Mouse (Mus musculus): ENCODE results near the gene 4930519P11Rik. TPM values are rescaled to one million over a fixed set of nuclear protein-coding genes. Genes with fewer than 3 reads are reported as not detected.

The 4930519P11Rik gene
- total and polyA plus RNA-seq, 3 experiments: not detected

- dilution Hi-C loops (cut with MboI; ENCODE audit: extremely low pct_ligation_motif_present, extremely low pct_unique_long_range_greater_than_20kb, low sequenced_read_pairs): no loop called here
- H3K4me2 ChIP-seq (ENCODE audit: insufficient read depth, low read depth, poor library complexity, severe bottlenecking): peak overlapping the region; percentile 91; the same call in 1 of the 2 replicates
- H3K36me3 ChIP-seq (replicated peaks in 1 of 2; ENCODE audit: control insufficient read depth in 1 of 2, insufficient read depth in 1 of 2, low read length in 1 of 2): peaks cover 19 to 44% of the 10 kb centered on the region in 2 experiments
- no peak overlapping the region for H3K4me3 ChIP-seq (replicated peaks in 1 of 3; ENCODE audit: low read depth in 2 of 3, low read length in 2 of 3, poor library complexity in 1 of 3)
- peaks cover 10 to 42% of the 10 kb centered on the region in 2 experiments for H3K4me1 ChIP-seq (ENCODE audit: control insufficient read depth in 1 of 2, insufficient read depth in 2 of 2)
- H3K9me3 ChIP-seq (replicated peaks; ENCODE audit: low read length): no peaks in the 10 kb centered on the region
- H3K27me3 ChIP-seq (replicated peaks): no peaks in the 10 kb centered on the region
- TF ChIP-seq JUN (IDR thresholded peaks at IDR 0.05; ENCODE audit: insufficient read depth, low read depth, low read length): no peak
- TF ChIP-seq CHD2 (IDR thresholded peaks at IDR 0.05; ENCODE audit: low read length): no peak
- no peak for TF ChIP-seq POLR2AphosphoS2 (IDR thresholded peaks at IDR 0.05; ENCODE audit: low read depth, low read length)
- no peak for TF ChIP-seq NELFE (IDR thresholded peaks at IDR 0.05; ENCODE audit: low read depth, low read length)
- no peak for TF ChIP-seq SIN3A (IDR thresholded peaks at IDR 0.05; ENCODE audit: low read length)
- TF ChIP-seq IRF4 (IDR thresholded peaks at IDR 0.05; ENCODE audit: low read depth, low read length): no peak
- no peak for TF ChIP-seq HCFC1 (IDR thresholded peaks at IDR 0.05; ENCODE audit: low read depth, low read length)
- no peak for TF ChIP-seq GABPA (IDR thresholded peaks at IDR 0.05; ENCODE audit: insufficient replicate concordance, low read depth, low read length)
- TF ChIP-seq CHD1 (IDR thresholded peaks at IDR 0.05; ENCODE audit: low read depth, low read length): no peak
- TF ChIP-seq ZNF384 (IDR thresholded peaks at IDR 0.05; ENCODE audit: low read depth, low read length): no peak
- no peak for TF ChIP-seq E2F4 (IDR thresholded peaks at IDR 0.05; ENCODE audit: insufficient replicate concordance, low read depth, low read length)
- TF ChIP-seq MEF2A (IDR thresholded peaks at IDR 0.05; ENCODE audit: borderline replicate concordance, low read depth, low read length): no peak
- no peak for TF ChIP-seq MAFK (IDR thresholded peaks at IDR 0.05; ENCODE audit: insufficient replicate concordance, low read length)
- TF ChIP-seq MAZ (IDR thresholded peaks at IDR 0.05; ENCODE audit: low read depth, low read length): no peak
- DNase-seq (ENCODE audit: extremely low read depth): peak; percentile 34
- no peak overlapping the region for H3K27ac ChIP-seq (ENCODE audit: insufficient read depth, low read depth)
- in situ Hi-C loops (cut with MboI; ENCODE audit: low pct_ligation_motif_present, low pct_unique_long_range_greater_than_20kb, low sequenced_read_pairs): no loop called here
- peaks cover 55% of the 10 kb centered on the region for H3K79me2 ChIP-seq (replicated peaks; ENCODE audit: control insufficient read depth, extremely low read depth, insufficient read depth, poor library complexity, severe bottlenecking)
- H3K9ac ChIP-seq (ENCODE audit: insufficient read depth, low read depth): peak overlapping the region; percentile 32; the same call in 1 of the 2 replicates
Measured at GRCm38 (mm10) chr2:154659531-154660074, 46.4 kb upstream of the 4930519P11Rik start.

- Histone ChIP-seq H3K4me1 (ENCODE audit: control insufficient read depth in 1 of 2, insufficient read depth in 2 of 2) (peaks cover 10 to 42% of the 10 kb centered on the region in 2 experiments), H3K4me3 (replicated peaks in 1 of 3; ENCODE audit: low read depth in 2 of 3, low read length in 2 of 3, poor library complexity in 1 of 3) (peak overlapping the region in 1 of 3 experiments; percentile 96), H3K79me2 (replicated peaks; ENCODE audit: control insufficient read depth, extremely low read depth, insufficient read depth, poor library complexity, severe bottlenecking) (peaks cover 50% of the 10 kb centered on the region), H3K4me2 (ENCODE audit: insufficient read depth, low read depth, poor library complexity, severe bottlenecking) (peak overlapping the region; percentile 91), H3K27me3 (replicated peaks) (no peaks in the 10 kb centered on the region), H3K27ac (ENCODE audit: insufficient read depth, low read depth) (no peak overlapping the region), H3K9ac (ENCODE audit: insufficient read depth, low read depth) (peak overlapping the region; percentile 96; the same call in 1 of the 2 replicates), H3K9me3 (replicated peaks; ENCODE audit: low read length) (no peaks in the 10 kb centered on the region), H3K36me3 (replicated peaks in 1 of 2; ENCODE audit: control insufficient read depth in 1 of 2, insufficient read depth in 1 of 2, low read length in 1 of 2) (peaks cover 16 to 38% of the 10 kb centered on the region in 2 experiments)
- TF ChIP-seq ZC3H11A (IDR thresholded peaks at IDR 0.05; ENCODE audit: low read depth, low read length) (no peak), EP300 (IDR thresholded peaks at IDR 0.05; ENCODE audit: low read length) (no peak), SIN3A (IDR thresholded peaks at IDR 0.05; ENCODE audit: low read length) (0 out of 2 replicates have a peak, but pooled peaks have one; percentile 2), JUND (conservative IDR thresholded peaks at IDR 0.05; ENCODE audit: low read depth, low read length) (no peak)
- dilution Hi-C loops (cut with MboI; ENCODE audit: extremely low pct_ligation_motif_present, extremely low pct_unique_long_range_greater_than_20kb, low sequenced_read_pairs) (no loop called here), in situ Hi-C loops (cut with MboI; ENCODE audit: low pct_ligation_motif_present, low pct_unique_long_range_greater_than_20kb, low sequenced_read_pairs) (no loop called here)
- DNase-seq (ENCODE audit: extremely low read depth): no peak
Measured at GRCm38 (mm10) chr2:154659070-154659469, 45.8 kb upstream of the 4930519P11Rik start.
